Mouse (Mus musculus) liver, embryonic 12.5 days (tissue): Measurements from ENCODE around the gene Mfng. TPM values are rescaled to one million over a fixed set of nuclear protein-coding genes. Genes with fewer than 3 reads are reported as not detected.
A peak's percentile ranks its signal among the peaks of the same experiment; 100 is the strongest.

ENCODE experiments used
- ATAC-seq: fragments of 200-750 bp; cut with Nextera tagmentation; 2 replicates; pipeline ENCODE4 v1.8.0; 2017; ENCODE audit warnings: moderate number of reproducible peaks, mild to moderate bottlenecking, moderate library complexity
- H3K27ac ChIP-seq: fragments of 300-500 bp; sonication (generic); 2 replicates; pipeline ENCODE4 v1.5.1; 2016; ENCODE audit warnings: mild to moderate bottlenecking
- H3K27me3 ChIP-seq: fragments of 300-500 bp; sonication (generic); replicated peaks from 2 replicates; pipeline ENCODE4 v1.6.1; 2016; ENCODE audit warnings: mild to moderate bottlenecking, moderate library complexity
- H3K36me3 ChIP-seq: fragments of 300-500 bp; sonication (generic); 2 replicates; pipeline ENCODE4 v1.6.1; 2016; ENCODE audit warnings: mild to moderate bottlenecking, moderate library complexity
- H3K4me1 ChIP-seq: fragments of 300-500 bp; sonication (generic); 2 replicates; pipeline ENCODE4 v1.6.1; 2016
- H3K4me2 ChIP-seq: fragments of 300-500 bp; sonication (generic); 2 replicates; pipeline ENCODE4 v1.6.1; 2016; ENCODE audit warnings: mild to moderate bottlenecking, moderate library complexity
- H3K4me3 ChIP-seq: fragments of 300-500 bp; sonication (generic); 2 replicates; pipeline ENCODE4 v1.5.1; 2016; ENCODE audit warnings: mild to moderate bottlenecking, moderate library complexity
- H3K9ac ChIP-seq: fragments of 300-500 bp; sonication (generic); 2 replicates; pipeline ENCODE4 v1.6.1; 2016; ENCODE audit warnings: mild to moderate bottlenecking, moderate library complexity
- H3K9me3 ChIP-seq: fragments of 300-500 bp; sonication (generic); replicated peaks from 2 replicates; pipeline ENCODE4 v1.6.1; 2016; ENCODE audit warnings: mild to moderate bottlenecking, moderate library complexity
- WGBS: fragments of 180-500 bp; shearing (Covaris S2); methylation state at CpG from one replicate; pipeline ENCODE4 v1.1.7; 2016; ENCODE audit not compliant: insufficient replicate concordance; 5-methylcytosine and 5-hydroxymethylcytosine counted together
- polyA plus RNA-seq: library from polyadenylated mRNA; unstranded; fragments of >200 nt; fragmentation: Nextera tagmentation; extraction: Ambion mirVana; gene quantifications from 2 replicates; pipeline ENCODE4 v1.2.1, GENCODE M21; 2016

Mfng gene
- polyA plus RNA-seq, 1 experiment from 2014 or later = 11.7 TPM

DNA sequence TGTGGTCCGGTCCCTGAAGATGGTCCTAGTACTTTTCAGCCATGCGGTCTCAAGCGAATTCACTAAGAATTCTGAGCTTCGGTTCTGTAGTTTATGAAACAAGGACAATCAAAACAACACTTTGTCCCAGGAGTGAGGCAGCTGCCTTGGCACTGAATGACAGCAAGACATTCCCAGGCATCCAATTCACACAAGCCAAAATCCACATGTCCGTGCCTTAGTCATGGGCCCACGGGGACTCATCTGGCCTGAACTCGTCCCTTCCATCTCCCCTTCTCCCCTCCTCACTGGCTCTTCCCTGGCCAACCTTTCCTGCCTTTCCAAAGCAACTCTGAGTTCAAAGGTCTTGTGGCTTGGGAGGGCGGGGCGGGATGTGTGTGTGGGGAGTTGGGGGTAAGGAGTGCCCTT is 13.1 kb upstream of the Mfng start:
- H3K36me3 ChIP-seq = 0 out of 2 replicates have a peak, but pooled peaks cover 2% of the 10 kb centered on the region
- H3K9me3 ChIP-seq = no peaks in the 10 kb centered on the region
- no peaks in the 10 kb centered on the region for H3K27me3 ChIP-seq
- ATAC-seq = no peak
- 66% methylated on average over 9 of the region's 9 CpGs for WGBS
- H3K4me2 ChIP-seq = no peak overlapping the region
- H3K4me3 ChIP-seq = no peak overlapping the region
- peaks cover 28% of the 10 kb centered on the region for H3K4me1 ChIP-seq
- H3K27ac ChIP-seq = no peak overlapping the region
- H3K9ac ChIP-seq = no peak overlapping the region

DNA sequence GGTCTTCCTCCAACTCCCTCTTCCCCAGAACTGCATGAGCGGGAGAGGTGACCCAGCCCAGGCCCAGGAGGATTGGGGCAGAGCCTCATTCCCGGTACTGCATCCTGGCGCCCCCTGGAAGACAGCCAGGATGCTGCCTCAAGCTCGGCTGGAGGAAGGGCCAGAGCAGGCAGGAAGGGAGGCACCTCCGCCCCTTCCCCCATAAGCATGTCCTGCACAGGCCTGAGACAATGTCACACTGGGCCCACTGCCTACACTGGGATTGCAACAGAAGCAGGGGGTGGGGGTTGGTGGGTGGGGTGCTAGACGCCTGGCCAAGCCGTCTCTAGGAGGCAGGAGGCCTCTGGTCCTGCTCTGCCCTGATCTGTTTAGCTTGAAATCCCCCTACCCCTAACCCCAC is 12.7 kb upstream of the Mfng start:
- Histone ChIP-seq H3K27ac (no peak overlapping the region), H3K4me1 (peaks cover 27% of the 10 kb centered on the region), H3K36me3 (0 out of 2 replicates have a peak, but pooled peaks cover 2% of the 10 kb centered on the region), H3K9ac (no peak overlapping the region), H3K4me3 (no peak overlapping the region), H3K9me3 (no peaks in the 10 kb centered on the region), H3K27me3 (no peaks in the 10 kb centered on the region), H3K4me2 (no peak overlapping the region)
- WGBS = 30% methylated on average over 7 of the region's 7 CpGs
- ATAC-seq = peak; percentile 31; the same call in 1 of the 2 replicates

DNA sequence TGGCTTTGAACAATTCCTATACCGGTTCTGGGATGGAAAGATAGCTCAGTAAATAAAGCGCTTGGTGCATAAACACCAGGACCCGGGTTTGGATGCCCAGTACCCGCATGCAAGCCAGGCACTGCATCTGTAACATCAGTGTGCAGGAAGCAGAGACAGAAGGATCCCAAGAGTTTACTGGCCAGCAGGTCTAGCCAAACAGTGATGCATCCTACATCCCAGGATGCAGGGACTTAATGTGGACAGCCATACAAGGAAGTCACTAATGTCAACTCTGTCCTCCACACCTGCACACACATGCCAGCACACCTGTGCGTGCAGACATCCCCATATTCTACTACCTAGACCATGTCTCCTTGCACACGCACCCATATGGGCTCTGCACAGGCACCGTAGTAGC is 12.0 kb upstream of the Mfng start:
- H3K4me3 ChIP-seq = no peak overlapping the region
- peaks cover 20% of the 10 kb centered on the region for H3K4me1 ChIP-seq
- no peak overlapping the region for H3K9ac ChIP-seq
- H3K36me3 ChIP-seq = 0 out of 2 replicates have a peak, but pooled peaks cover 2% of the 10 kb centered on the region
- 79% methylated on average over 7 of the region's 7 CpGs for WGBS
- no peak overlapping the region for H3K4me2 ChIP-seq
- ATAC-seq = no peak
- no peaks in the 10 kb centered on the region for H3K27me3 ChIP-seq
- H3K27ac ChIP-seq = no peak overlapping the region
- H3K9me3 ChIP-seq = no peaks in the 10 kb centered on the region

DNA sequence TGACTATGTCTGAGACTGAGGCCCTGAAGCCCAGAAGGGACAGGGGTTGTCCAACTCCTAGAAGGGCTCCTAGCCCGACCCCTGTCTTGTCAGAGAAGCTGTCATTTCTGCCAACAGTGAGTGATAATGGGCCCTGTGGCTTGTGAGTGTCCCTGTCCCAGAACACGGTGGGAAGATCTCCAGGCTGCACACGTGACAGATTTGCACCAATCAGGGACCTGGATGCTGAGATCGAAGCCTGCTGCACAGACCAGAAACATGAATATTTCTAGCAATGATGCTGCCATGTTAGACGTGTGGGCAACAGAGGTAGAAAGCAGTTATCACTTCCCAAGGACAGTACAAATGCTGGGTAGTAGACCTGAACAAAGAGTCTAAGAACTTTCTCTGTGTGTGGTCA is 11.2 kb upstream of the Mfng start:
- no peak for ATAC-seq
- Histone ChIP-seq H3K4me2 (no peak overlapping the region), H3K36me3 (0 out of 2 replicates have a peak, but pooled peaks cover 2% of the 10 kb centered on the region), H3K9ac (no peak overlapping the region), H3K27me3 (no peaks in the 10 kb centered on the region), H3K4me3 (no peak overlapping the region), H3K27ac (no peak overlapping the region), H3K4me1 (peaks cover 17% of the 10 kb centered on the region), H3K9me3 (no peaks in the 10 kb centered on the region)
- 49% methylated on average over 5 of the region's 5 CpGs for WGBS

DNA sequence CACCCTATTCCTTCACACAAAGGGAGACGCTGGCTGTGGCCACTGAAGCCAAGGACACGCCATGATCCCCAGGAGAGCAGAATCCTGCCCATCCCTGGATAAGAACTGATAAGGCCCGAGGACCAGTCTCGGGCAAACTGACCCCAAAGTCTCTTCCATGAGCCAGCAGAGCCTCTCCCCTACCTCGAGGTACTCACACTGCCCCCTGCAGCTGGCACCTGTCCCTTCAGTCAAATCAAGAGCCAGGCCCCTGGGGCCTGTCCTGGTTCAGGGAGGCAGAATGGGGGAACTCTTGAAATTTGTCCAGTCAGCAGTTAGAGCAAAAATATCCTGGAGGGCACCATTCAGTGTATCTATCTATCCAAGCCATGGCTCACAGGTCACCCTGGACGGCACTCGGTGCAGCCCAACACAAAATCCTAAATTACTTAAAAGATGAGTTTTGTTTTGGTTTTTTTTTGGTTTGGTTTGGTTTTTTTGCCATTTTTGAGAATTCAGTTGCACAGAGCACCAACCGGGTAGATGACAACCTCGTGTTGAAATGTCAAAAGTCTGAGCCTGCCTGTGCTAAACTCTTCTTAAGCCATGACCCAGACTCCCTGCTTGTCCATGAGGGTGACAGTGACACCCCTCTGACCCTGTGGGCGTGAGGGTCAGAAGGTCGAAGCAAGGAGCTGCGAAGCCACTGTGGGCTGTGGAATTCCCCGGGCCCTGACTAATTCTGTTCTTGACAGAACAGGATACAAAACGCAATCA is 9.3 kb upstream of the Mfng start:
- WGBS = 54% methylated on average over 14 of the region's 14 CpGs
- no peaks in the 10 kb centered on the region for H3K9me3 ChIP-seq
- no peak for ATAC-seq
- no peaks in the 10 kb centered on the region for H3K36me3 ChIP-seq
- peaks cover 22% of the 10 kb centered on the region for H3K4me1 ChIP-seq
- H3K9ac ChIP-seq = no peak overlapping the region
- H3K4me2 ChIP-seq = no peak overlapping the region
- no peaks in the 10 kb centered on the region for H3K27me3 ChIP-seq
- no peak overlapping the region for H3K27ac ChIP-seq
- H3K4me3 ChIP-seq = no peak overlapping the region

DNA sequence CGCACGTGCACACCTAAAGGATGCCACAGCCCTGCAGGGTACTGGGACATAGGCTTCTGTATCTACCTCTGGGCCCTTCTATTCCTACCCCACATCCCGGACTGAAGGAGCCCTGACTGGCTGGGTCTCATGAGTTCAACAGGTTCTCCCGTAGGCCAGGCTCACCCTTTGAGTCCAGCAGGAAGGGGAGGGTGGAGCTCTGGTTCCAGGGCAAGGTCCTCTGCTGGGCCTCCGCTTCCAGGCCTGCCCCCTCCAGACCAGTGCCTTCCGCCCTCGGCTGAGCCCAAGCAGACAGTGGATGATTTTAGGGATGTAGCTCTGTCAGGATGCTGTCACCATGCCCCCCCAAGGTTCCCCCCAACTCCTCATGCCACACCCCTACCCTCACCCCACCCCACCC is 7.6 kb upstream of the Mfng start:
- H3K27me3 ChIP-seq = no peaks in the 10 kb centered on the region
- H3K4me2 ChIP-seq = no peak overlapping the region
- 68% methylated on average over 7 of the region's 7 CpGs for WGBS
- H3K9me3 ChIP-seq = no peaks in the 10 kb centered on the region
- H3K9ac ChIP-seq = no peak overlapping the region
- H3K27ac ChIP-seq = no peak overlapping the region
- H3K4me1 ChIP-seq = peaks cover 10% of the 10 kb centered on the region
- no peak overlapping the region for H3K4me3 ChIP-seq
- peak; percentile 50; the same call in 1 of the 2 replicates for ATAC-seq
- H3K36me3 ChIP-seq = peaks cover 7% of the 10 kb centered on the region

DNA sequence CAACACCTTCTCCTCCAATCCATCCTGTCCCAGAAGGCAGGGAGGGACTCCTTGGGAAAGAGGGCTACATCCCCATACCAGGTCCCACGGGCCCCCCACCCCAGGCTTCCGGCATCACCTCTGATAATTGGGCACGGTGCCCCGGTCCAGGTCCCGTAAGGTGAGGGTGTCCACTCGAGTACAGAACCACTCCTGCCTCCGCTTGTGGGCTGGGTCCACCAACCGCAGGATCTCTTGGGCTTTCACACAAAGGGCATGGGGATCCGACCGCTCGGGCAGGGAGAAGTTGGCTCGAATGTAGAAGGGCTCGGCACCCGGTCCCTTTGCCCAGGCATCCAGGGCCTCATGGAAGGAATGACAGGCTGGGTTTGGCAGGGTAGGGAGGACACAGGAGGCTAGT is 7.1 kb upstream of the Mfng start:
- Histone ChIP-seq H3K4me1 (peaks cover 9% of the 10 kb centered on the region), H3K4me2 (no peak overlapping the region), H3K27me3 (no peaks in the 10 kb centered on the region), H3K9ac (no peak overlapping the region), H3K4me3 (no peak overlapping the region), H3K27ac (no peak overlapping the region), H3K36me3 (peaks cover 11% of the 10 kb centered on the region), H3K9me3 (no peaks in the 10 kb centered on the region)
- ATAC-seq = no peak
- 86% methylated on average over 14 of the region's 14 CpGs for WGBS

DNA sequence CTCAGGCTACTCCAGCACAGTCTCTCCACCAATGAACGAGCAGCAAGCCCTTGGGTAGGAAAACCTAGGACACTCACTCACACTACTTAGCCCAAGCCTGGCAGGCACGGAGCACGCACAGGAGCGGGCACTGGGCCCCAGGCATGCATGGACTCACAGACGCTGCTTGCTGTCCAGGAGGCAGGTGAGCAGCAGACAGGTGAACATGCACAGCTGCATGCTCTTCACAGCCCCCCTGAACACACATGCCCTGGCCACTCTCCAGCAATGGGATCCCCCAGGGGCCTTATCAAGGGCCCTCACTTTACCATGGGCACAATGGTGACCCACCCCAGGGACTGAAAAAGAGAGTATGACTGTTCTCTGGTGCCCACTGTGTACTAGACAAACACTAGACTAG is 6.4 kb upstream of the Mfng start:
- 76% methylated on average over 5 of the region's 5 CpGs for WGBS

DNA sequence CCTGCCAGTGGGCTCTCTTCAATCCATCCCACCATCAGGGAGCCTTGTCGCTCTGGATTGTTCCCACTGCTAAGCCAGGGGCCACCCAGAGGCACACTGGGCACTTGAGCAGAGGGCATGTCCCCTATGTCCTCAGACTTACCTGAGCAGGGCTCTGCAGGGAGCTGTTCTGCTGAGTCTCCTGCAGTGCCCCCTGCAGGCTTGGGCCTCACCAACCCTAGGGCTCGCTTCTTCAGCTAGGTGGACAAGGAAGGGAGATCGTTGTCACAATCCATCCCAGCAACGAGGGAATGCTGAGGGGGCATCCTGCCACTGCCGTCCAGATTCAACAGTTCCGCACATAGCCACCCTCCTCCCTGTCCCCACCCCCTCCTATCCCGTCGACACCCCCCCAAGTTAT is 6.0 kb upstream of the Mfng start:
- H3K9me3 ChIP-seq = no peaks in the 10 kb centered on the region
- no peaks in the 10 kb centered on the region for H3K27me3 ChIP-seq
- H3K4me1 ChIP-seq = peaks cover 9% of the 10 kb centered on the region
- no peak overlapping the region for H3K4me2 ChIP-seq
- peak; percentile 22; the same call in 1 of the 2 replicates for ATAC-seq
- no peak overlapping the region for H3K4me3 ChIP-seq
- WGBS = 56% methylated on average over 8 of the region's 8 CpGs
- no peak overlapping the region for H3K9ac ChIP-seq
- H3K36me3 ChIP-seq = peaks cover 11% of the 10 kb centered on the region
- H3K27ac ChIP-seq = peak overlapping the region; percentile 36; the same call in 1 of the 2 replicates

More for the DNA sequence above, 6.4 kb upstream of the Mfng start:
- Histone ChIP-seq H3K4me3 (no peak overlapping the region), H3K27me3 (no peaks in the 10 kb centered on the region), H3K4me2 (no peak overlapping the region), H3K9ac (no peak overlapping the region), H3K9me3 (no peaks in the 10 kb centered on the region), H3K4me1 (peaks cover 9% of the 10 kb centered on the region), H3K27ac (no peak overlapping the region), H3K36me3 (peaks cover 11% of the 10 kb centered on the region)
- ATAC-seq = no peak

DNA sequence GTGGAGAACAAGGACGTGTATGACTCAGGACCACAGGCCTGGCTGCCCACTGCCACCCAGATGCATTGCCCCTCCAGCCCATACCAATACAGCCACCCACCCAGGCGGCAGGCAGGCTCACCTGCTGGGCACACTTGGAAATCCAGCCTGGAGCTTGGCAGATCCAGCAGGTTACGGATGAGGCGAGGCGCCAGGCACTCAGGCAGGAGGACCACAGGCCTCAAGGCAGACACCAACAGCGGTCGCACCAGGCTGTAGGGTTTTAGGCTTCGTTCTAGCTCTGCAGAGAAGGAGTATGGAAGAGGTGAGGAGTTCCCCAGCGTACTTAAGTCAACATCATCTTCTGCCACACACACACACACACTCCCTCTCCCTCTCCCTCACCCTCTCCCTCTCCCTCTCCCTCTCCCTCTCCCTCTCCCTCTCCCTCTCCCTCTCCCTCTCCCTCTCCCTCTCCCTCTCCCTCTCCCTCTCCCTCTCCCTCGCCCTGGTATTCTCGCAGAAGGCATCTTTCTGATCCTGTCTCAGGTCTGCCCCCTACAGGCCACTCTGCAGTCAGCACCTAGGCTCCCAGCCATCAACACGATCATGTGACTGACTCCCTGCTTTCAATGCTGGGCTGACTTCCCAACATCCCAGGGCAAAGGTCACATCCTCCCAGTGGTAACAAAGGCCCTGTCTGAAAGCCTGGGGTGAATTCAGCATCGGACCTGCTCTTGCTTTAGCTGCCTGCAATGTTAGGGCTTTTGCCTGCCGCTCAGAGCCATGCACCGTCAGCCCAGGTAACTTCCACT is 5.0 kb upstream of the Mfng start:
- Histone ChIP-seq H3K9ac (no peak overlapping the region), H3K4me2 (no peak overlapping the region), H3K36me3 (peaks cover 11% of the 10 kb centered on the region), H3K4me3 (no peak overlapping the region), H3K4me1 (peaks cover 19% of the 10 kb centered on the region), H3K27ac (peak overlapping the region; percentile 36; the same call in 1 of the 2 replicates), H3K9me3 (no peaks in the 10 kb centered on the region), H3K27me3 (no peaks in the 10 kb centered on the region)
- WGBS = 62% methylated on average over 13 of the region's 15 CpGs
- ATAC-seq = no peak

DNA sequence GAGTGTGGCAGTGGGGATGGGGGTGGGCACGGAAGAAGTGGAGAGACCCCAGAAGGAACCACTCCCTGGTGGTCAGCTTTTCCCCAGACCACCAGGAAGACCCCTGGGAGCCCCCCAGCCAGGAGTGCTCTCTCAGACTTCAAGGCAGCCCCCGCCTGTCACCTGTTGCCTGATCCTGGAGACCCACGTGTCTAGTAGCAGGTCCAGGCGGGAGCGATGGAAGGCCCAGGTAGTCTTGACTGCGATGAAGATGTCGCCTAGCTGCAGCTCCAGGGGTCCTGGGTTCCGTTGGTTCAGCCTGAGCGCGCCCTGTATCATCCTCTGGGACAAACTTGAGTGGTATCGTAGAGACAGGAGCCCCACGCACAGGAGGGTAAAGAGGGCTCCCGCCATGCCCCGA is 419 bp downstream of the Mfng start:
- peaks cover 35% of the 10 kb centered on the region for H3K4me1 ChIP-seq

DNA sequence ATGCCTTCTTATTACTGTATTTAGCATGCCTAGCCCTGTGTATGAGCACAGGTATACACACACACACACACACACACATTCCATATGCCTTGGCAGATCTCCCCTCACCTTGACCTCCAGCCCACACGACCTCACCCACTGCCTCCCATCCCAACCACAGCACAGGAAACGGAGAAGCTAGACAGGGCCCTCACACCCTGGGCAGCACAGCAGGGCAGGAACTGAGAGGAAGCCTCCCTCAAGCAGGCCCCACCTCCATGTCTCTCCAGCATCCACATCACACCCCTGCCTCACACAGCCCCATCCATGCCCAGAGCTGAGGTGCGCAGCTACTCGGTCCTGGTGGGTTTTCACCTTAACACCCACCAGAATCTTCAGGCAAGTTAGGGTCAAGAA is 909 bp downstream of the Mfng start:
- peak overlapping the region; percentile 82 for H3K4me2 ChIP-seq
- peak overlapping the region; percentile 56 for H3K4me3 ChIP-seq
- peak overlapping the region; percentile 65; the same call in 1 of the 2 replicates for H3K9ac ChIP-seq
- 7% methylated on average over 4 of the region's 4 CpGs for WGBS
- H3K4me1 ChIP-seq = peaks cover 35% of the 10 kb centered on the region
- H3K27me3 ChIP-seq = no peaks in the 10 kb centered on the region
- ATAC-seq = peak; percentile 24; the same call in 1 of the 2 replicates
- no peaks in the 10 kb centered on the region; the same call in 1 of the 2 replicates for H3K9me3 ChIP-seq
- H3K27ac ChIP-seq = peak overlapping the region; percentile 54
- H3K36me3 ChIP-seq = peaks cover 29% of the 10 kb centered on the region

More for the DNA sequence above, 419 bp downstream of the Mfng start:
- peak overlapping the region; percentile 82 for H3K4me2 ChIP-seq
- H3K4me3 ChIP-seq = peak overlapping the region; percentile 56
- H3K27me3 ChIP-seq = no peaks in the 10 kb centered on the region
- ATAC-seq = no peak
- H3K27ac ChIP-seq = peak overlapping the region; percentile 51; the same call in 1 of the 2 replicates
- peaks cover 29% of the 10 kb centered on the region for H3K36me3 ChIP-seq
- no peaks in the 10 kb centered on the region; the same call in 1 of the 2 replicates for H3K9me3 ChIP-seq
- H3K9ac ChIP-seq = peak overlapping the region; percentile 65
- 11% methylated on average over 14 of the region's 14 CpGs for WGBS
